Mouse (Mus musculus) embryo, embryonic 9.5 days (tissue): ENCODE measurements around the gene Slc5a8.

Experiments
- DNase-seq: peaks from one replicate; pipeline ENCODE4 v3.0.0-alpha.2; 2017; ENCODE audit errors: extremely low spot score

The Slc5a8 gene

DNA sequence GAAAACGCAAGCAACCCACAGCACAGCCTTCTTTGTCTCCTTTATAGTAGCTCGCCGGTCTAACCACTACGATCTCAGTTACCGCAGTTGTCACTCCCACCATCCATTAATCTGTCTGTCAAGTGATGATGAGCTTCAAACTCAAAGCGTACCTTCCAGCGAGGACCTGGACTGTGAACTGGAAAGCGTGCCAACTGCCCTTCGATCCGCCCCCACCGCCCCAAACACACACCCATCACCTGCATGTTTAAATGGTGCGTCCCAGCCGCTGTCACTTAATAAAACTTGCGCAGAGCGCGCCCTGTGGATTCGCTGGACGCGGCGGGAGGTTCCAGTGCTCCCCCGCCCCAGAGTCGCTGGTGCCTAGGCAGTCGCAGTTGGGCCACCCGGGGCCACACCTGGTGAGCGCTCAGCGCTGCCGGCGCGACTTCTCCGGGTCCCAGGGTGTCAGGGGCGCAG is at the start of gene Slc5a8:
Gene Slc5a8 (plus strand): TSS at position 361 of the 459 bp plus-strand sequence.
- peak; percentile 2 for DNase-seq

DNA sequence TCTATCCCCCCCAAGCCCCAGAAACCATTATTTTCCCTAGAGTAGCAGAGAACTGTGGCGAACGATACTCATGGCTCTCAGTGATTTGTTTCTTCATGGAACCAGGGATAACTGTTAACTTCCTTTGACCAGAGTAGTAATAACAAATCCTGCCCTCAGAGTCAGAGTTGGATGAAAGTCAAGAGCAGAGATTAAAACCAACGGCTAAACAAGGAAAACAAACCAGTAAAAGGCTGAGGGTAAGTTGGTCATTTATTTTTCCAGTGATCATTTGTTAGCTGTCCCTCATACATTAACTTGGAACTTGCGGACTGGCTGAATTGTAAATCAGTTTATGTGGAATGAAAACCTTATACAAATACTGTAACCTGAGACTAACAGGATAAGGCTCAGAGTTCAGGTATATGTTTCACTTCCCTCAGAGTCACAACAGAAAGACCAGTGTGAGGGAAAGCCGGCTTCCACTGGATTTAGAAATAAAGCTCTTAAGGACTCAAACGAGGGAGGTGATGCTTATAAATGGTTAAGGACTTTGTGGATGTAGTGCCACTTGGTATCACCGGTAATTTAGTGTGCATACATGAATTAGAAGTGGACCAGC is 36.8 kb upstream of the Slc5a8 start:
- no peak for DNase-seq

DNA sequence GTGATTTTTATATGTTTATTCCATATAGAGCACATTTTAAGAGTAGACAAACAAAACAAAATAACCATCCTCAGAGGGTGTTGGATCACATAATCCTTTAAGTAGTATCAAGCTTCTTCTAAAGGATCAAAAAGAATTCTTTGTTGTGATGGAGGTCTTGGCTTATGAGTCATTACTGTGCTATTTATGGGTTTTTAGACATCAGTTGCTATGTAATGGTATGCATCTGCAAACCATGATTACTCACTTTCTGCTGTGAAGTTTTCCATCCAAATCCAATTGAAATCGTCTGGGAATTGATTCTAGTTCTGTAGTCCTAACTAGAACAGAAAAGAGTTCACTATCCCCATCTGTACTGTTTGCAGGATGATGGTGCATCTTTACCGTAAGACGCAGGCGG is 35.8 kb upstream of the Slc5a8 start:
- no peak for DNase-seq

DNA sequence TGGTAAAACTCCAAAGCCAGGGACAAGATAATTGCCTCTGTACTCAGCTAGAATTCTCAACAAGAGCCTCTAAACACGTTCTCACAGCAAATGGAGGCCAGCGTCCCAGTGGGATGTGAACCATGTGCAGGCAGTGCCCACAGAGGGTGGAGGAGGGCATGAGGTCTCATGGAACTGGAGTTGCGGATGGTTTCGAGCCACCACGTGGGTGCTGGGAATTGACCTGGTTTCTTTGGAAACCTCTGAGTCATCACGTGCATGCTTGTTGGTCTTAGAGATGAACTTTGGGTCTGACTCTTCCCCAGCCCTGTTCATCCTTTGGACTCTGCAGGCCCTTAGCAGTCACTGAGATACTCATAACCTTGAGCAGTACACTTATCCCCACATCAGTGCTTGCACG is 32.5 kb upstream of the Slc5a8 start:
- DNase-seq, result no peak

DNA sequence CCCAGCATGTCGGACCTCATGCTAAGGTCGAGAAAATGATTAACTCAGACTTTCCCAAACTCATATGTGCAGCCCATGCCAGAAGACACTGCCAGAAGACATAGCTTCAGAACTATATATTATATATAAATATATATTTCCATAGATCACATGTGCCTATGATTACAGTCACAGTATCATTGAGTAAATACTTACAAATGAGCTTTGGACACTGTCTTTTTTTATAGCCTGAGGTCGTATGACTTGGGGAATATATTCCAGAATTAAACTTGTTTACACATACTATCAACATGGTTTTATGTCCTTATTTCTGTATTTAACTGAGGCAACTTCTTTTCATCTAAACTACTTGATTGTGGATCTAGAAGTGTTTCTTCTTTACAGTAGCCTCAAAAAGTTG is 24.9 kb upstream of the Slc5a8 start:
- DNase-seq, result no peak

DNA sequence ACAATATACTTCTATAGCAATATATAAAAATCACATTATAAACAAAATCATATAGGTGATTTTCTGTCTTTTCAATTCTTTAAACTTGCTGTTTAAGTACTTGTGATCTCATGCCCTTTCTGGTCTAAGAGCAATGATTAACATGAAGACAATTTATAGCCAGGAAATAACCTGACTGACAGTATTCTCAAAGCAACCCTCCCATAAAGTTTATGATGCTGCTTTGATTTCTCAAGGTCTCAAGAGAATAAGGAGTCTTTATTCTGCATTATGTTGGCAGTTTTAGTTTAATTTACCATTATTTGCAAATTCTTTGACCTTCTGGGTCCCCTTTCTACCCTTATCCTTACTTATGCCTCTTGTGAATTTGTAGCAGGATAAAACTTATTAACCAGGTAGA is 24.4 kb upstream of the Slc5a8 start:
- DNase-seq, result no peak

DNA sequence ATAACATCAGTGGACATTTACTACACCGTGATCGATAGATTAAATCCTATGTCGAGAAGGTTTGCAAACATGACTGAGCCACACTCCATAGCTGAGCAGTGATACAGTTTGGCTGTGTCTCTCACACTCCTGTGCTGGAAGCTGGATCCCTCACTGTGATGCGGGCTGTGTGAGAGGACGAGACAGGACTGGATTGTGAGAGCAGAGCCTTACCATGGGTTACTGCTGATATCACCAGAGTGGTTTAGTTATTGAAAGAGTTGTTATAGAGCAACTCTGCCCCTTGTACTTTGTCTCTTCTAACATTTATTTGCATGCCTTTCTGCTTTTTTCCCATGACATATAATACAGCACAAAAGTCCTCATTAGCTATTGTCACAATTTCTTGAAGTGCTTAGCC is 23.5 kb upstream of the Slc5a8 start:
- DNase-seq, result no peak

DNA sequence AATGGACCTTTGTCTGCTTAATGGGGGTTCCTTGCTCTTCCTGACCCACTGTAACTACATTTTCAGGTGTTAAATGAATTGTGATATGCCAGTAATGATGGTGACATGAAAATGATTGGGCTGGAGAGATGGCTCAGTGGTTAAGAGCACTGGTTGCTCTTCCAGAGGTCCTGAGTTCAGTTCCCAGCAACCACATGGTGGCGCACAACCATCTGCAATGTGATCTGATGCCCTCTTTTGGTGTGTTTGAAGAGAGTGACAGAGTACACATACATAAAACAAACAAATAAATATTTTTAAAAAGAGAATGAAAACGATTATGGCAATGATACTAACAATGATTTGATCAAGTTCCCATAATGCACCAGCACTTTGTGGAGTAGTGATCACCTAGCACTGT is 19.8 kb upstream of the Slc5a8 start:
- no peak for DNase-seq

DNA sequence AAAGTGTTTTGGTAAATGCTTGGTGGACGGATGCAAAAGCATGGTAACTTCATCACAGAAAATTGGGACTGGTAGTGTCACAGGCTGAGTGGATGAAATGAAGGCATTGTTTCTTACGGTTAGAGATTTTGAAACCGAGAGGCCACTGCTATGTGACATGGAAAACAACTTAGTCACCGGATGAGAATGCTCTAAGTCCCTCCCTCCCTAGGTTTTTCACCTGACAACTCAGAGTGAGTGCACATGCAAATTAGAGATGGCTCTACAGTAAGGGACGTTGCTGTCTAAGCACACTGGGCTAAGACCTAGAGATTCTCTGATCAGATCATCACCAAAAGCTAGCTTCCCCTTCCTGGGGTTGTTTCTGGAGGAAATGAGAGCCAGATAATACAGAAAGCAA is 10.9 kb upstream of the Slc5a8 start:
- no peak for DNase-seq

DNA sequence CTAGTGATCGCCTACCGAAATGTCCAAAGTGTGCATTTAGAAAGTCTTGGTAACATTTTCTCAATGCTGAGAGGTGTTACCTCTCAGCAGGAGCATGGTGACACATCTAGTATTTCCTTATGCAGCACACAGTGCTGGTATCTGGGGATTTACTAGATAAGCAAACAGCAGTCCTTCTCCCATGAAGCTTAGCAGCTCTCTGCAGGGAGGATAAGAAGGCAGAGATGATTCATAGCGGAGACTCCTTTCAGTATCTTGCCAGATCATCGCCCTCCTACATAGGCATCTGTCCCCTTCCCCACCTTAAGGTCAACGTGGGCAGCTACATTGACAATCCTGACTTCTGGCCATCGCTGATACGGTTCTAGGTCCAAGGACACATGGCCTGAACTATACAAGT is 8.4 kb upstream of the Slc5a8 start:
- no peak for DNase-seq

DNA sequence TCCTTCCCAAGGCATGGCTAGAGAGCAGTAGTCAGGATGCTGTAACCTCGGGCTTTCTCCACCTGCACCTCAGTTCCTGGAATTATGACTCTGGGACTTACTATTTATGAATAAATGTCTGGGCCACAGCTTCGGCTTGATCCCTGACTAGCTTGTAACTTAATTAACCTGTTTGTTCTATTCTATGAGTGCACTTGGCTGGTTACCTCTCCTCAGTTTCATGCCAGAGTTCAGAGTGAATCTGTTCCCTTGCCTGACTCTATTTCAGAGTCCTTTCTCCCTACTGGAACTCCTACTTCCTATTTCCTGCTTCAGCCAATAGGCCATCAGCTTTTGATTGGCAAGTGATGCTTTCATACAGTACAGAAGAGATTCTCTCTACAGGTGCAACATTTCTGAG is 2.1 kb upstream of the Slc5a8 start:
- no peak for DNase-seq

DNA sequence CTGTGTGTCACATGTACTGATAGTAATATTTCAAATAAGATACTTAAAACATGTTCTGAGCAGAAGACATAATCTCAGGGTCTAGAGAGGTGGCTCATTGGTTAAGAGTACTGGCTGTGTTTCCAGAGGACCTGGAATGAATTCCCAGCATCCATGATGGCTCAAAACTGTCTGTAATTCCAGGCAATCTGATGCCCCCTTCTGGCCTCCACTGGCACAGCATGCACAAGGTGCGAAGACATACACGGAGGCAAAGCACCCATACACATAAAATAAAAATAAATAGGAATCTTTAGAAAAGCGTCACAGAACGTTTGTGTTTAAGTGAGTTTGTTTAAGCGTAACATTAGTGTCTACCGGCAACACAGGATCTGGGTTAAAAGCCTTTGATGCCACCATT is 956 bp upstream of the Slc5a8 start:
- no peak for DNase-seq

DNA sequence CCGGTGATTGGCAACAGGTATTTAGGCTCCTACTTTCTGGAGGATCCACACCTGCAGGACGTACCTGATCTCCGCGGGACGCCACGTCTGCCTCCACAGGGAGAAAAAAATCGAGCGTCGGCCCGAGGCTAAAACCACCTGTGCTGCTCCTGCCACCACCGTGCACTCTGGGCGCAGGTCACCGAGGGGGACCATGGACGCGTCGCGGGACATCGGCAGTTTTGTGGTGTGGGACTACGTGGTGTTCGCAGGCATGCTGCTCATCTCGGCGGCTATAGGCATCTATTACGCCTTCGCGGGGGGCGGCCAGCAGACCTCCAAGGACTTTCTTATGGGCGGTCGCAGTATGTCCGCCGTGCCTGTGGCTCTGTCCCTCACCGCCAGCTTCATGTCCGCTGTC is 322 bp downstream of the Slc5a8 start:
- DNase-seq, result no peak

DNA sequence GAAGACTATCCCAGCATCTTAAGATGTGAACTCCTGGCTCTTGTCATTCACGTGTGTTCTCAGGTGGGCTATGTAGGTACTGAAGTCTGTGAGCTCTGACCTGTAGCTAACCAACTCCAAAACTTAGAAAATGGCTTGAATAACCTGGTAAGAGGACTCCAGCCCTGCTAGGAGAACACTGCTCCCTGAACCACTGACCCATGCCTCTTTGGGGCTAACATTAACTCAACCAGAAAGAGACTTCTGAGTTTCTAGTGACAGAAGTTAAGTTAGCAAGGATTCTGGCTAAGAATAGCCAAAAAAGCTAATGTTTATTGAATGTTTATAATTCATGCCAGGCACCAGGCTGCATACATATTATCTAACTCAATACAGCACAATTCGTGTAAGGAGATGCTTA is 2.6 kb downstream of the Slc5a8 start:
- DNase-seq, result no peak

DNA sequence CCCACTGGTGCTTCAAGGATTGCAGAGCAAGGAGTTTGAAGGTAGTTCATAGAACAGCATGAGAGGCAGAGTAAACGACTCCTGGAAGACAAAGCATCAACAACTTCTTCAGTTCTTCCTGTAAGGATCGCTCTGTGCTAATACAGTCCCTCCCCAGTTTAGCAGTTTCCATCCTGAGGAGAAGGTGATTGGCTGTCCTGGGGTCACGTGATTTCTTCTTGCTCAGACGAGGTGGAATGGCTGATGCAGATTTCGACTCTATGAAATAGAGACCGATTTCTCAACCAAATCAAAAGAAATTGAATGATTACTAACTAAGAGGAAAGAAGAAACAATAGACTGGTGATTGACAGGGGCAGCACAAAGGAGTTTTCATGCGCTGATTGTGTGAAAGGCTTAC is 5.6 kb downstream of the Slc5a8 start:
- DNase-seq, result no peak

DNA sequence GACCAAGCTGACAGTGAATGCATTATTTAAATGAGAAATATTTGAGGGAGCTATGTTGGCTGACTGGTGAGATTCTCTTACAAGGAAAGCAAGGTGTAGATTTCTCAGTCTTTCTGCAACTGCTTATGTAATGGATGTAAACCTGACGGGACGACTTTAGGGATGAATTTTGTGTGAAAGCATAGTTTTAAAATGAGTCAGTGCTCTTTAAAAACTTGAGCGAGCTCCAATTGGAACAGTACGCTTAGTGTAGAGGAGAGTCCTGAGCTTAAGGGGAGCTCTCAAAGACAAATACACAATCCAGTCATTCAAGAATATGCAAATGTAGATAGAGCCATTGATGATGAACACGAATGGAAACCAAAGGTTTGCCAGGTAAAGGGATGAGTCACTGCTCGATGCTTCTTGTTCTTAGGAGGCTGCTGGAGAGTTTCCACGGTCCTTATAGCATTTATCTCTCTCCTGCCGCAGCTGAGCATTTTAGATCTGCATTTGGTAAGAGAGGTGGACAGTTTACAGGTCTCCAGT is 6.8 kb downstream of the Slc5a8 start:
- no peak for DNase-seq

DNA sequence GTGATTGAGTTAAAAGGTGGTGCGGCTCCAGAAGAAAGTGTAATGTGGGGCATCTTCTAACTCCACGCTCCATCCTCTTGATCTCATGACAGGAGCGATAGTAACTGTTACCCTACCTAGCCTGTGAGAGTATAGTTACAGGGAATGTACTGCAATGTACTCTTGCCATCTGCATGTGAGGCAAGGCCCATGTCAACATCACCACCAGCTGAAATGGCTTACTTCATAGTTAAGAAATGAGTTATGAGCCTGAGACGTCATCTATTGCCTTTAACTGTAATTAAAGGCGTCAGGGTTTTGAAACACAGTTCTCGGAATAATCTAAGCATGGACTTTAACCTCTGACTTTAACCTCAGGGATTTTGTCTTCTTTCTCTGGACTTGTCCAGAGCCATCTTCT is 11.2 kb downstream of the Slc5a8 start:
- no peak for DNase-seq

DNA sequence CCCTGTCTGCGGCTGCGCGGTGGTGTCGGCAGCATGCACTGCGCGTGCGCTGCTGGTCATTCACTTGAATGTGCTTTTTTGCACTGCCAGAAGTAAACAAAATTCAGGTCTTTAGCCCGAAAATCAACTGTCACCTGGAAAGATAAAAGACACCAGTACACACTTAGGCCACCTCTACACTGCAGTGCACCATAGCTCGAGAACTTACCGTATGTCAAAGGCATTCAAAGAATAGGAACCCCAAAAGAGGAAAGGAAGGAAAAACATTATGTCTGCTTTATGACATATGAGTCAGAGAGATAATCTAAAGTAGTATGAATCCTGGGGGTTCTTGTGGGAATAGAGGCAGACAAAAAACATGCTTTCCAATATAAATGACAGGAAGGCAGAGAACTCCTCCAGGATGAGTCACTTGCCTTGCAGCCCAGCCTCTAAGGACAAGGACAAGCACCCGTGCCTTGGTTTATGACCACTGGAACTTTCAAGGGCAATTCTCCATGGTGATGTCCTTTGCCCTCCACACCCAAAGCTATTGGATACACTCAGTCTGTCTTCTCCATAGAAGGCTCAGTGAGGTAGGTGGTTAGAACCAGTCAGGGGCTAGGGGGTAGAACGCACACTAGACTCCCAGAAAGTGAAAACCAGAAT is 64.0 kb downstream of the Slc5a8 start:
- DNase-seq, result no peak

DNA sequence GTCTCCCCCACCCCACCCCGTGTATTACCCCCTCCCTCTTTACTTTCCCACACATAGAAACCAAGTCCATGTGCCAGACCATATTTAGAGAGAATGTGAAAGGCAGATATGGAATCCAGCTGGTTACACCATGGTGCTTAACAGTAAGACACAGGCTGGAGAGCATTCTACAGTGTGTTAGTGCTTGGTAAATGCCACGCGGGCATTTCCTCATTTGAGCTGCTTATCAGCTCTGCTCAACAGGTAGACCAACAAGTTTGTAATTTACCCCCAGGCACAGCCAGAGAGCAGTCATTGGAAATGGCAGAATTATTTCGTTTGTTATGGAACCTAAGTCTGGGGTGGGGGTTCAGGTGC is 64.5 kb downstream of the Slc5a8 start:
- DNase-seq, result no peak

DNA sequence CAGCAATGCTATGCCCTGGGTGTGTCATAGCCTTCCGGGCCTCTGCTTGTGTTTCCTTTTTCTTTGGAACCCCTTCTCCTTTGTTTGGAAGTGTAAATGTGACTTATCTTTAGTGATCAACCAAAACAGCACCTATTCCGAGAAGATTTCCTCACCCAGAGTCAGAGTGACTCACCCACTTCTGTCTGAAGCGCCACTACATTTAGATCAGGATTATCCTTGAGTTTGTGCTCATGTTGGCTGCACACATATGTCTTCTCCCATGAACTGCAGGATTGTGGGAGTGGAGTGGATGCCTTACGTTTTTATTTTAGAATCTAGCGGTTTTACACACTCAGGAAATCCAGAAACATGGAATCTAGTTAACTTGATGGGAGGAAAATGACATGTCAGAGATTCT is 75.0 kb downstream of the Slc5a8 start:
- no peak for DNase-seq

DNA sequence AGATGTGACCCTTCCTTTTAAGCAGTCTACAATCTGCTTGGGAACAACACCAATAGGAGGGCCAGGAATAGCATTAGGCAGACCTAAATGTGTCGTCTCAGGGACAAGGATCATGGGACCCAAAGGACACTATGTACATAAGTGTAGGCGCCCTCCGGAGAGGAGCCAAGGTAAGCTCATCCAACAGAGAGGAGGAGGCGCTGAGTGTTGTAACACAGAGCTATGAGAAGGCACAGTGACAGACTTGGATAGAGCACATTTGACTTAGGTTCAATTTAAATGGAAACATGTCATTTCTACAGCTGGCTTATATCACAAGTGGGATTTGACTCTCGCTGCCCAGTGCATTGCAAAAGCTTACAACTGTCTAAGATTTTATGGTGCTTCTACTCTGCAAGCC is 82.8 kb downstream of the Slc5a8 start:
- DNase-seq, result no peak

DNA sequence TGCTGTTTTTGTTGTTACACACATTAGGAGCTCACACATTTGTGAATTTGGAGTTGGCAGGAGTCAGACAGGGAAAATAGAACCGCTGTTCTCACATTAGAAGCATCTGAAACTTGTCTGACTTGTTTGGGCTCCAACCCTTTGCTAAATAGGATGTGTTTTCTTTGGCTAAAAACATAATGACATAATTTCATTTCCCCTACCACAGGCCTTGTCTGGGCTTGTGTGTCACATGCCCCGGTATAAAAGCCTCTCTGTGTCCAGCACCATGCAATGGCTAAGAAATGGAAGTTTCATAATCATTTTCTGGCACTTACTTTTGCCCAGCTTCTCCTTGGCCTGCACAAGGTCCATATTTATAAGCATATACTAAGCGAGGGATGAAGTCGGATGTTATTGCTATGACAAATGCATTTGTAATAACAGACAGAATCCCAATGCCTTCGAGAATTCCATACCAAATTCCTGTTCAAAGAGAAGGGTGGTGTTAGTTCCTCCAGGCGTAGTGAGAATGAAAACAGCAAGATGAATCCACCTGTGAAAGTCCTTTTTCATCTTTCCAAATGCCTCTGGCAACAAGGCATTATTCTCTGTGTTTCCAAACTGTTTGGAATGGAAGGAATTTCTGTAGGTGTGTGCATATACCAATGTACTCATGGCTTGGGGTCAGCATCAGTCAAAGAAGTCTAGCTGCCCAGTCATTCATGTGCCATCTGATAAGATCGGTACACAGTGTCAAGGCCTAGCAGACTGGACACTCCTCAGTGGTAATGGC is 85.3 kb downstream of the Slc5a8 start:
- DNase-seq, result no peak

DNA sequence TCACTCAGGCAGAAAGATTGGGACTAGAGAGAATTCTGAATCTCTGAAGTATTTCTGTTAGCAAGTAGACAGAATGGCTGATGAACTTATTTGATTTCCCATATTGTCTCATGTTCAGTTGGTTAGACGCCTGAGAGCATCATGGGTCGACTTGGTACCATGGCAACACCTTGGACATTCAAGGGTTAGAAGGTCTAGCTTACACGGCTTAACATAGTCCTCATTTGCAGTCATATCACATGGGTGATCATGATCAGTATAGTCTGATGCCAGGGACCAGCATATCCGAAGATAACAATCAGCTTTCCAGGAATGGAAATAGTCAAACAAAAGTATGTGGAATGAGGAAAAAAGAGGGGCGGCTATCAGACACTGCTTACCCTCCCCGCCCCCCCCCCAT is 93.1 kb downstream of the Slc5a8 start:
- no peak for DNase-seq
